Comparison of ENCODE assay signal across 15 mouse cellular contexts in genomic region chr9:115561207-115561606, GRCm38 (mm10).
DNase-seq lines count a peak whose midpoint lies in the region; ATAC-seq lines count a peak whose summit lies in the region.
"Had no signal": no experiment of that assay in that cellular context is flagged by ENCODE, and none has a peak within 500 bp of the region (broad histone marks: within the 10 kb centered on the region; RNA-seq: fewer than 3 reads in every experiment).

No protein-coding gene starts in this region.

- DNase-seq in CD4-positive helper T cell, adult 2 months (ENCODE audit: low read depth, low spot score): peak; percentile 84
- peak; percentile 70 for DNase-seq in thymus, postnatal 10 days (ENCODE audit: low spot score in 2 of 2)
- DNase-seq in adrenal gland, postnatal 25 days: no peak
- no peak for DNase-seq in cerebellum, adult 11-12 months
- DNase-seq in embryo, embryonic 10.5 days (ENCODE audit: low spot score): no peak
- DNase-seq: adrenal gland, postnatal 36 days; cerebellum, adult 2 months; gastrocnemius, postnatal 14 days; kidney, adult 8-10 months; kidney, postnatal 36 days; right cerebral cortex, postnatal 14 days had no signal

- peak; percentile 93 for ATAC-seq in CD4-positive, CD25-positive, alpha-beta regulatory T cell, adult 4 months
- peak; percentile 85 for ATAC-seq in inflammation-experienced regulatory T-cells, adult 6 months
- ATAC-seq: hindbrain, postnatal 0 days; midbrain, embryonic 13.5 days had no signal

Comparison
In these comparisons a context has a peak if more than half of its experiments do, and no peak if none do; other contexts are left out.
1. DNase-seq: peak in CD4-positive helper T cell, adult 2 months (single experiment) and thymus, postnatal 10 days (2 of 2); none in adrenal gland, postnatal 25 days (single experiment), cerebellum, adult 11-12 months (single experiment) and embryo, embryonic 10.5 days (single experiment).